Mouse (Mus musculus) spleen, adult 12 weeks (tissue): ENCODE results near the gene Ebf1.

Experiments
- DNase-seq: peaks from one replicate; pipeline ENCODE4 v3.0.0; 2022; ENCODE audit warnings: low spot score

Gene Ebf1

GRCm38 (mm10) chr11:44841127-44842056 lies 224.3 kb downstream of the Ebf1 start:
- DNase-seq, result no peak

- DNase-seq, result no peak
These were observed 234.8 kb downstream of the Ebf1 start for GRCm38 (mm10) chr11:44851874-44852273.

- no peak for DNase-seq
These were observed 235.8 kb downstream of the Ebf1 start for GRCm38 (mm10) chr11:44852921-44853320.

GRCm38 (mm10) chr11:44854496-44854895 lies 237.4 kb downstream of the Ebf1 start:
- no peak for DNase-seq

- no peak for DNase-seq
These were observed 244.0 kb downstream of the Ebf1 start for GRCm38 (mm10) chr11:44861108-44861507.

- no peak for DNase-seq
These were observed 246.8 kb downstream of the Ebf1 start for GRCm38 (mm10) chr11:44863910-44864309.

- DNase-seq, result no peak
These were observed 249.5 kb downstream of the Ebf1 start for GRCm38 (mm10) chr11:44866476-44867149.

GRCm38 (mm10) chr11:44867433-44867832 lies 250.3 kb downstream of the Ebf1 start:
- DNase-seq, result no peak

GRCm38 (mm10) chr11:44873876-44874275 lies 256.8 kb downstream of the Ebf1 start:
- DNase-seq, result no peak

GRCm38 (mm10) chr11:44875171-44875570 lies 258.1 kb downstream of the Ebf1 start:
- DNase-seq, result no peak

GRCm38 (mm10) chr11:44881056-44881683 lies 264.1 kb downstream of the Ebf1 start:
- DNase-seq, result no peak

- no peak for DNase-seq
These were observed 265.4 kb downstream of the Ebf1 start for GRCm38 (mm10) chr11:44882476-44882970.

- no peak for DNase-seq
These were observed 267.2 kb downstream of the Ebf1 start for GRCm38 (mm10) chr11:44884337-44884736.

GRCm38 (mm10) chr11:44886897-44887296 lies 269.8 kb downstream of the Ebf1 start:
- no peak for DNase-seq

- no peak for DNase-seq
These were observed 270.6 kb downstream of the Ebf1 start for GRCm38 (mm10) chr11:44887691-44888090.

- DNase-seq, result no peak
These were observed 271.3 kb downstream of the Ebf1 start for GRCm38 (mm10) chr11:44888390-44888789.

GRCm38 (mm10) chr11:44892814-44893521 lies 275.9 kb downstream of the Ebf1 start:
- peak; percentile 26 for DNase-seq

- no peak for DNase-seq
These were observed 276.9 kb downstream of the Ebf1 start for GRCm38 (mm10) chr11:44893986-44894385.

GRCm38 (mm10) chr11:44894798-44895197 lies 277.7 kb downstream of the Ebf1 start:
- no peak for DNase-seq

GRCm38 (mm10) chr11:44895893-44896292 lies 278.8 kb downstream of the Ebf1 start:
- no peak for DNase-seq

GRCm38 (mm10) chr11:44897140-44897665 lies 280.1 kb downstream of the Ebf1 start:
- no peak for DNase-seq

GRCm38 (mm10) chr11:44899554-44899953 lies 282.4 kb downstream of the Ebf1 start:
- DNase-seq, result no peak
